7 mouse cellular contexts compared by ENCODE assay signal in genomic region chr3:123264706-123265105, GRCm38 (mm10). TPM values are rescaled to one million over a fixed set of nuclear protein-coding genes. Genes with fewer than 3 reads are reported as not detected.
A peak's percentile ranks its signal among the peaks of the same experiment; 100 is the strongest.
DNase-seq lines count a peak whose midpoint lies in the region; ATAC-seq and TF ChIP-seq lines count a peak whose summit lies in the region.

No protein-coding gene starts in this region.

- DNase-seq in neural tube, embryonic 10.5 days (ENCODE audit: extremely low spot score, low spot score) = no peak
- peak; percentile 36 to 66 for DNase-seq in heart, adult 18-20 months
- DNase-seq in kidney, adult 18-20 months = peak; percentile 12
- DNase-seq in adrenal gland, adult (ENCODE audit: inconsistent age in 2 of 2, low spot score in 1 of 2) = no peak

- no peak for TF ChIP-seq CTCF in olfactory bulb, adult 2 months (IDR thresholded peaks at IDR 0.05; ENCODE audit: insufficient read depth, low read depth, low read length)

- H3K9ac ChIP-seq in neural tube, embryonic 13.5 days = no peak overlapping the region

- H3K4me3 ChIP-seq in neural tube, embryonic 13.5 days = peak overlapping the region; percentile 17; the same call in 1 of the 2 replicates
- peak overlapping the region; percentile 32; the same call in 1 of the 2 replicates for H3K4me3 ChIP-seq in olfactory bulb, adult 2 months (ENCODE audit: insufficient read depth, low read depth, low read length)

- WGBS in neural tube, embryonic 13.5 days = 58% methylated on average over 6 of the region's 6 CpGs
- 50% methylated on average over 6 of the region's 6 CpGs for WGBS in olfactory bulb, adult 2 months

- H3K4me1 ChIP-seq in neural tube, embryonic 13.5 days (replicated peaks) = peaks cover 13% of the 10 kb centered on the region
- peaks cover 4% of the 10 kb centered on the region; the same call in 1 of the 2 replicates for H3K4me1 ChIP-seq in olfactory bulb, adult 2 months (ENCODE audit: control insufficient read depth, insufficient read depth, low read length)

- no peaks in the 10 kb centered on the region for H3K36me3 ChIP-seq in neural tube, embryonic 13.5 days

- no peak overlapping the region for H3K27ac ChIP-seq in neural tube, embryonic 13.5 days (replicated peaks)
- H3K27ac ChIP-seq in olfactory bulb, adult 2 months (ENCODE audit: insufficient read depth, low read depth, low read length) = no peak overlapping the region

- H3K9me3 ChIP-seq in neural tube, embryonic 13.5 days = no peaks in the 10 kb centered on the region

- TF ChIP-seq POLR2A in olfactory bulb, adult 2 months (IDR thresholded peaks at IDR 0.05; ENCODE audit: insufficient read depth, low read depth, low read length) = no peak

- no peak overlapping the region for H3K4me2 ChIP-seq in neural tube, embryonic 13.5 days

- H3K27me3 ChIP-seq in neural tube, embryonic 13.5 days = peaks cover 30% of the 10 kb centered on the region

- no peak for ATAC-seq in neural tube, embryonic 13.5 days (ENCODE audit: low read depth)
- no peak for ATAC-seq in activated CD4-positive, CD25-positive, alpha-beta regulatory T cell, adult 4 months

RNA-seq across cellular contexts. Expression of gene Sec24d, which starts 2.5 kb away (rescaled TPM):
- polyA plus RNA-seq in neural tube, embryonic 13.5 days (2015; fragmentation: Nextera tagmentation; extraction: Ambion mirVana) = 20.1 and 21.9 TPM in 2 replicates
- 10 to 100 TPM; 26.5 to 34.2 TPM for total RNA-seq in heart, adult 18-20 months (2021)
- polyA plus RNA-seq in olfactory bulb, adult 2 months (2012; ENCODE audit: insufficient read depth, insufficient read length, low replicate concordance, missing spikeins) = not detected in 2 replicates
- polyA plus RNA-seq in activated CD4-positive, CD25-positive, alpha-beta regulatory T cell, adult 4 months (2017; shearing (Covaris generic)) = 10 to 100 TPM; 12.8 to 19.5 TPM

RNA-seq across cellular contexts. Expression of gene Synpo2, which starts 28.8 kb away (rescaled TPM):
- 2.0 and 2.7 TPM in 2 replicates for polyA plus RNA-seq in neural tube, embryonic 13.5 days (2015; fragmentation: Nextera tagmentation; extraction: Ambion mirVana)
- total RNA-seq in heart, adult 18-20 months (2021) = 10 to 100 TPM; 73.4 to 88.1 TPM
- polyA plus RNA-seq in olfactory bulb, adult 2 months (2012; ENCODE audit: insufficient read depth, insufficient read length, low replicate concordance, missing spikeins) = not detected in 2 replicates
- under 1 TPM in 1 of 2 experiments, not detected in 1; 0.13 TPM for polyA plus RNA-seq in activated CD4-positive, CD25-positive, alpha-beta regulatory T cell, adult 4 months (2017; shearing (Covaris generic))

Comparison
In these comparisons a context has a peak if more than half of its experiments do, and no peak if none do; other contexts are left out.
1. DNase-seq: peak in heart, adult 18-20 months (2 of 2) and kidney, adult 18-20 months (single experiment); none in neural tube, embryonic 10.5 days (single experiment) and adrenal gland, adult (0 of 2).